Mouse (Mus musculus): ENCODE results near the gene Nrxn1. TPM values are rescaled to one million over a fixed set of nuclear protein-coding genes. Genes with fewer than 3 reads are reported as not detected.

Gene Nrxn1
- polyA plus RNA-seq, 1 experiment from 2014 or later = 2.0 TPM

DNA sequence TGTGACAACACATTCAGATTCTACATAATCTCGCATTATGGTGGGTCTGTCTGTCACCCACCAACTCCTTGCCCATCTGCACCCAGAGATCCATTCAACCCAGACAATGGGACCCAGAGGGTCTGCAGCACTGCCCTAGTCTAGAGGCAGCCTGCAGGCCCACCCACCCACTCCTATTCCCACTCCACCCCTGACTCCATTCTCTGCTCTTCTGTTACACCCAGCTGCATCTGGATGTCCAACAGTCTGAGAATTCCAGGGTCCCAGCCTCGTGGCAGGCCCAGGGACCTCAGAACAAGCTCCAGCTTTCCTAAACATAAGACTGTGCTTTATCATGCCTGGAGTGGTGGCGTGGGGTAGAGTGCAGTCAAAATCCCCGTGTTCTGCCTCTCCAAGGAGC, 820.6 kb downstream of the Nrxn1 start:
- no peaks in the 10 kb centered on the region for H3K4me1 ChIP-seq (ENCODE audit: control insufficient read depth in 2 of 2, insufficient read depth in 2 of 2, low read length in 2 of 2)
- H3K9me3 ChIP-seq (ENCODE audit: control insufficient read depth, low read length) = no peaks in the 10 kb centered on the region
- no peak overlapping the region for H3K4me2 ChIP-seq (ENCODE audit: low read length)
- no peak overlapping the region for H3K9ac ChIP-seq (ENCODE audit: low read length)
- no peak overlapping the region for H3K4me3 ChIP-seq (ENCODE audit: control insufficient read depth in 1 of 2, insufficient read depth in 1 of 2, low read depth in 1 of 2, low read length in 2 of 2)
- H3K27me3 ChIP-seq (ENCODE audit: control insufficient read depth, insufficient read depth, low read length) = no peaks in the 10 kb centered on the region
- ATAC-seq (ENCODE audit: insufficient number of reproducible peaks, insufficient read depth, low FRiP score, low read depth) = no peak
- no peaks in the 10 kb centered on the region for H3K36me3 ChIP-seq (ENCODE audit: control insufficient read depth, insufficient read depth, low read length)
- H3K27ac ChIP-seq (replicated peaks in 1 of 2; ENCODE audit: control insufficient read depth in 1 of 2, insufficient read depth in 1 of 2, low read depth in 2 of 2, low read length in 2 of 2) = no peak overlapping the region
- 50% methylated on average over 4 of the region's 4 CpGs for WGBS

DNA sequence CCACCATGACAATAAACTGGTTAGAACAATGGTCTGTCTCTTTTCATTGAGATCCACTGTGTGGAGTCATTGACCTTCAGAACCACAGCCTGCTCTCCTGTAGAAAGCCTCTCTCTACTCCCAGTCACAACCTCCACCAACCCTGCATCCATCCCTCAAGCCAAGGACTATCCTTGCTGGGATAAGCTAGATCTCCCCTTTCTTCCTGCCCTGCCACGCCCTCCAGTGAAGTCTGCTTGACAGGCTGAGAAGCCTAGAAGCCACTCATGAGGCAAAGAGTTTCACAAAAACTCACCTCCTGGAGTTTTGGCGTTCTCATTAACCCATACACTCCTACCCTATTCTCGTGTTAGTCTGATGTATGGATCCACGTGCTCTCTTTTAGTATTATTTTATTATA, 821.7 kb downstream of the Nrxn1 start:
- H3K4me2 ChIP-seq (ENCODE audit: low read length) = no peak overlapping the region

DNA sequence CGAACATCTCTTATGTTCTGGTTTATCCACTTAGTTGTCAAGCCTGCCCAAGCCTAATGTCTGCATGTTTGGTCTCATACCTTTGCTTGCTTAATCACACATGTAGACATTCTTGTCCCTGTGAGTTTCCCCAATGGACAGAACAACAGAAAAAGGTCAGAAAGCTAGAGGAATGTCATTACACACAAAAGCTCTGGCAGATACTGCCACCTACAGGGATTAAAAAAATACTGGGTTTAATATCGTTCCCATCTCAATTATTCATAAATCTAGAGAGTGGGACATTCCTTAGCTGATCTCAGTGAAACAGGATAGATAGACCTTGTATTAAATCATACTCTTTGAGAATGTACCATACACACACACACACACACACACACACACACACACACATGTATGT, 823.7 kb downstream of the Nrxn1 start:
- ATAC-seq (ENCODE audit: insufficient number of reproducible peaks, insufficient read depth, low FRiP score, low read depth) = no peak
- no peak overlapping the region for H3K9ac ChIP-seq (ENCODE audit: low read length)
- no peak overlapping the region for H3K27ac ChIP-seq (replicated peaks in 1 of 2; ENCODE audit: control insufficient read depth in 1 of 2, insufficient read depth in 1 of 2, low read depth in 2 of 2, low read length in 2 of 2)
- H3K4me2 ChIP-seq (ENCODE audit: low read length) = no peak overlapping the region
- no peaks in the 10 kb centered on the region for H3K4me1 ChIP-seq (ENCODE audit: control insufficient read depth in 2 of 2, insufficient read depth in 2 of 2, low read length in 2 of 2)
- H3K4me3 ChIP-seq (ENCODE audit: control insufficient read depth in 1 of 2, insufficient read depth in 1 of 2, low read depth in 1 of 2, low read length in 2 of 2) = no peak overlapping the region
- no peaks in the 10 kb centered on the region for H3K36me3 ChIP-seq (ENCODE audit: control insufficient read depth, insufficient read depth, low read length)
- no peaks in the 10 kb centered on the region for H3K9me3 ChIP-seq (ENCODE audit: control insufficient read depth, low read length)
- WGBS = 79% methylated on average over 2 of the region's 2 CpGs
- no peaks in the 10 kb centered on the region for H3K27me3 ChIP-seq (ENCODE audit: control insufficient read depth, insufficient read depth, low read length)

More for the DNA sequence above, 821.7 kb downstream of the Nrxn1 start:
- no peak overlapping the region for H3K4me3 ChIP-seq (ENCODE audit: control insufficient read depth in 1 of 2, insufficient read depth in 1 of 2, low read depth in 1 of 2, low read length in 2 of 2)
- H3K9ac ChIP-seq (ENCODE audit: low read length) = no peak overlapping the region
- WGBS = 23% methylated on average over 4 of the region's 4 CpGs
- no peaks in the 10 kb centered on the region for H3K27me3 ChIP-seq (ENCODE audit: control insufficient read depth, insufficient read depth, low read length)
- no peaks in the 10 kb centered on the region for H3K36me3 ChIP-seq (ENCODE audit: control insufficient read depth, insufficient read depth, low read length)
- H3K4me1 ChIP-seq (ENCODE audit: control insufficient read depth in 2 of 2, insufficient read depth in 2 of 2, low read length in 2 of 2) = no peaks in the 10 kb centered on the region
- no peak for ATAC-seq (ENCODE audit: insufficient number of reproducible peaks, insufficient read depth, low FRiP score, low read depth)
- no peaks in the 10 kb centered on the region for H3K9me3 ChIP-seq (ENCODE audit: control insufficient read depth, low read length)
- no peak overlapping the region for H3K27ac ChIP-seq (replicated peaks in 1 of 2; ENCODE audit: control insufficient read depth in 1 of 2, insufficient read depth in 1 of 2, low read depth in 2 of 2, low read length in 2 of 2)

DNA sequence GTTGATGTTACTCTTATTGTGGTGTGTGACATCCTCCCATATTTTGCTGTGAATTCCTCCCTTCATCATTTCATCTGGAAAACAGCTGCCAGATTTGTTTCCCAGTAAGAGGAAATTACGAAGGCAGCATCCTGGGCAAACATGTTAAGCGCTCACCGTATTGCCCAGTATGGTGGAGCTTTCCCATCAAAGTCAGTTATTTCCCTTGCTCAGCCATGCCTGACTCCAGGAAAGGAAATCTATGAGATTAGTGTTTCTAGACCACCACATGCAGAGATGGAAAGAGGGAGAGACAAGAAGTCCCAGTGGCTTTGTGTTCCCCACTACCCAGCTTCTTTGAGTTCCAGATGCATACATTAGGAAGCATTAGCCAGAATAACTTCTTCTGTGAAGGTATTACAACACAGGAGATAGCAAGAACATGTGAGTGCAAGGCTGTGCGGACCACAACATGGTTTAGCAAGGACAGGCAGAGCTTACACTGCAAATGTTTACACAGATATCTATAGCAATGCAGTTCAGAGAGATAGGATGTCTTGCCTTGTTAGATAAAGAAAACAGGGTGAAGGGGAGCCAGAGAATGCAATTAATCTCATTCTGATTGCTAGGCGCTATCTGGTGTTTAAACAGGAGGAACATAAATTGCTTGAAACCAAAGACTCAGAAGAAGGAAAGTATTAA, 839.3 kb downstream of the Nrxn1 start:
- peak; percentile 43; the same call in 1 of the 2 replicates for ATAC-seq (ENCODE audit: insufficient number of reproducible peaks, insufficient read depth, low FRiP score, low read depth)
- Histone ChIP-seq H3K9ac (ENCODE audit: low read length) (no peak overlapping the region), H3K36me3 (ENCODE audit: control insufficient read depth, insufficient read depth, low read length) (no peaks in the 10 kb centered on the region), H3K4me3 (ENCODE audit: control insufficient read depth in 1 of 2, insufficient read depth in 1 of 2, low read depth in 1 of 2, low read length in 2 of 2) (no peak overlapping the region), H3K4me1 (ENCODE audit: control insufficient read depth in 2 of 2, insufficient read depth in 2 of 2, low read length in 2 of 2) (no peaks in the 10 kb centered on the region), H3K27ac (replicated peaks in 1 of 2; ENCODE audit: control insufficient read depth in 1 of 2, insufficient read depth in 1 of 2, low read depth in 2 of 2, low read length in 2 of 2) (0 out of 4 replicates have a peak overlapping the region, but pooled peaks of 1 of the 2 experiments have one; percentile 6), H3K4me2 (ENCODE audit: low read length) (no peak overlapping the region), H3K9me3 (ENCODE audit: control insufficient read depth, low read length) (no peaks in the 10 kb centered on the region), H3K27me3 (ENCODE audit: control insufficient read depth, insufficient read depth, low read length) (no peaks in the 10 kb centered on the region)
- WGBS = 40% methylated on average over 5 of the region's 5 CpGs

DNA sequence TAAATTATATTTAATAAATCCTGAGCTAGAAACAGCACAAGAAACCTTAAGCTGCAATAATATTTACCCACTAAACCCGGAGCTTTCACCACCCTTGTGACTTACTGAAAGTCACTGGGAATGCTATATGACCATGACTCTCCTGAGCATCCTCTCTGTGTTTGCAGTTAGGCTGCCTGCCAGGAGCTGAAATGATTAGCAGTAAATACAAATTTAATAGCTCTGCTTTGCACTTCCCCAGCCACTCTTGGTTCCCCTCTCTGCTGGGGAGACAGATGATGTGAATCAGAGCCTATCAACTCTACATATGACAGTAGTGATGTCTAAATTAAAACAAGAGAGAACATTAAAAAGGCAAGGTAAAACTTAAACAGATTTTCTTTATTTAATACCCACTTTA, 840.7 kb downstream of the Nrxn1 start:
- Histone ChIP-seq H3K9ac (ENCODE audit: low read length) (no peak overlapping the region), H3K4me3 (ENCODE audit: control insufficient read depth in 1 of 2, insufficient read depth in 1 of 2, low read depth in 1 of 2, low read length in 2 of 2) (no peak overlapping the region), H3K36me3 (ENCODE audit: control insufficient read depth, insufficient read depth, low read length) (no peaks in the 10 kb centered on the region), H3K9me3 (ENCODE audit: control insufficient read depth, low read length) (no peaks in the 10 kb centered on the region), H3K4me1 (ENCODE audit: control insufficient read depth in 2 of 2, insufficient read depth in 2 of 2, low read length in 2 of 2) (no peaks in the 10 kb centered on the region), H3K27me3 (ENCODE audit: control insufficient read depth, insufficient read depth, low read length) (no peaks in the 10 kb centered on the region), H3K27ac (replicated peaks in 1 of 2; ENCODE audit: control insufficient read depth in 1 of 2, insufficient read depth in 1 of 2, low read depth in 2 of 2, low read length in 2 of 2) (no peak overlapping the region), H3K4me2 (ENCODE audit: low read length) (no peak overlapping the region)
- no peak for ATAC-seq (ENCODE audit: insufficient number of reproducible peaks, insufficient read depth, low FRiP score, low read depth)
- WGBS = 75% methylated on average over 1 of the region's 1 CpGs

DNA sequence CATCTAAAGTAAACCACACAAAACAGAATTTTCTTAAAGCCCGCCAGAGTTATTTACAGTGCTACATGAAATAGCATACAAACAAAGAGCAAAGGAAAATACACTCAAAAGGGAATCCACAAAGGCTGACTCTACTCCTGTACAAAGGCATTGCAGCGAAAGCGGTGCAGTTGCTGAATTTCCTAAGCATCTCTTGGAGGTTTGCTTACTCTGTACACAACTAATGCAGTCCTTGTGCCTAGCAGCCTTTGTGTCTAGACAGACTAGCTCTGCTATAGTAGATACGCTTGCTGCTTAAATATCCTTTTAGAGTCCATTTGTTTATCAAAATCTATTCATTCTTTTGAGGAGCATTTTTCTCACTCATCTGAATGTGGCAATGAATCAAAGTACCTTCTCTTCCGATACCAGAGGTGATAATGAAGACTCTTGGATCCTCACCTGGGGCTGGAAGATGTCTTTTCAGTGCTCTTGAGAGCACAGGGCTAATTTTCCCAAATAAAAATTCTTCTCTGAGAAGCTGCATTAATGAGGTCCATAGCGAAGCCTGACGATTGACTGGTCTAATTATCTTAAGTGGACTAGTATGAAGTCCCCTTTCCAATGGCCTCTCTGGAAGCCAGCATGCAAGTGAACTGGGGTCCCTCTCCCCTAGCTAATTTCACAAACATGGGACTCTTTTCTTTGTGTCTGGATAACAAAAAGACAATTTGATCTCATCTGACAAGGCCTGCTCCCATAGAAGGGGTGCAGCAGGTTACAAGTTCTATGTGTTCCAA, 845.6 kb downstream of the Nrxn1 start:
- H3K4me3 ChIP-seq (ENCODE audit: control insufficient read depth in 1 of 2, insufficient read depth in 1 of 2, low read depth in 1 of 2, low read length in 2 of 2) = no peak overlapping the region
- no peak overlapping the region for H3K4me2 ChIP-seq (ENCODE audit: low read length)
- no peaks in the 10 kb centered on the region for H3K27me3 ChIP-seq (ENCODE audit: control insufficient read depth, insufficient read depth, low read length)
- no peak overlapping the region for H3K9ac ChIP-seq (ENCODE audit: low read length)
- H3K27ac ChIP-seq (replicated peaks in 1 of 2; ENCODE audit: control insufficient read depth in 1 of 2, insufficient read depth in 1 of 2, low read depth in 2 of 2, low read length in 2 of 2) = no peak overlapping the region
- WGBS = 84% methylated on average over 7 of the region's 7 CpGs
- no peaks in the 10 kb centered on the region for H3K9me3 ChIP-seq (ENCODE audit: control insufficient read depth, low read length)
- ATAC-seq (ENCODE audit: insufficient number of reproducible peaks, insufficient read depth, low FRiP score, low read depth) = no peak
- H3K36me3 ChIP-seq (ENCODE audit: control insufficient read depth, insufficient read depth, low read length) = no peaks in the 10 kb centered on the region
- H3K4me1 ChIP-seq (ENCODE audit: control insufficient read depth in 2 of 2, insufficient read depth in 2 of 2, low read length in 2 of 2) = no peaks in the 10 kb centered on the region

DNA sequence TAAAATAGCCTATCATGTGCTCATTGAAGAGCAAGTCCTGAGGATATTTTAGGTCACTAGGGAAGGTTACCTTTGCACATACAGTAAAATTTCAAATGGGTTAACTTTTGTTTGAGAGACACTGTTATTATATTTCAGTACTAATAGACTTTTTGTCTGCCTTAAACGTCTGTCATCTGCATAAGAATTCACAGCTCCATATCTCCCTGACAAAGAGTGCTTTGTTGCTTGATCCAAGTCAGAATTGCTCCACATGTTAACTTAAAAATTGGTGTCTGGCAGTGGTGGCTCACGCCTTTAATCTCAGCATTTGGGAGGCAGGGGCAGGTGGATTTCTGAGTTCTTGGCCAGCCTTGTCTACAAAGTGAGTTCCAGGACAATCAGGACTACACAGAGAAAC, 848.5 kb downstream of the Nrxn1 start:
- no peak for ATAC-seq (ENCODE audit: insufficient number of reproducible peaks, insufficient read depth, low FRiP score, low read depth)
- no peak overlapping the region for H3K4me2 ChIP-seq (ENCODE audit: low read length)

More for the DNA sequence above, 848.5 kb downstream of the Nrxn1 start:
- Histone ChIP-seq H3K9ac (ENCODE audit: low read length) (no peak overlapping the region), H3K4me1 (ENCODE audit: control insufficient read depth in 2 of 2, insufficient read depth in 2 of 2, low read length in 2 of 2) (no peaks in the 10 kb centered on the region), H3K27me3 (ENCODE audit: control insufficient read depth, insufficient read depth, low read length) (no peaks in the 10 kb centered on the region), H3K9me3 (ENCODE audit: control insufficient read depth, low read length) (no peaks in the 10 kb centered on the region), H3K4me3 (ENCODE audit: control insufficient read depth in 1 of 2, insufficient read depth in 1 of 2, low read depth in 1 of 2, low read length in 2 of 2) (no peak overlapping the region), H3K27ac (replicated peaks in 1 of 2; ENCODE audit: control insufficient read depth in 1 of 2, insufficient read depth in 1 of 2, low read depth in 2 of 2, low read length in 2 of 2) (no peak overlapping the region), H3K36me3 (ENCODE audit: control insufficient read depth, insufficient read depth, low read length) (no peaks in the 10 kb centered on the region)
- 40% methylated on average over 2 of the region's 2 CpGs for WGBS

Data from heart, embryonic 14.5 days (tissue).